Mouse (Mus musculus) E14TG2a.4 (cell line): ENCODE measurements around the gene Nt5c2.

Experiments
- CTCF ChIP-seq: conservative IDR thresholded peaks from 2 replicates; pipeline ENCODE4 v1.5.1; 2014; ENCODE audit warnings: low read length
- POU5F1 ChIP-seq: IDR thresholded peaks from 2 replicates; pipeline ENCODE4 v1.6.1; 2014; ENCODE audit warnings: low read length, borderline replicate concordance

DNA sequence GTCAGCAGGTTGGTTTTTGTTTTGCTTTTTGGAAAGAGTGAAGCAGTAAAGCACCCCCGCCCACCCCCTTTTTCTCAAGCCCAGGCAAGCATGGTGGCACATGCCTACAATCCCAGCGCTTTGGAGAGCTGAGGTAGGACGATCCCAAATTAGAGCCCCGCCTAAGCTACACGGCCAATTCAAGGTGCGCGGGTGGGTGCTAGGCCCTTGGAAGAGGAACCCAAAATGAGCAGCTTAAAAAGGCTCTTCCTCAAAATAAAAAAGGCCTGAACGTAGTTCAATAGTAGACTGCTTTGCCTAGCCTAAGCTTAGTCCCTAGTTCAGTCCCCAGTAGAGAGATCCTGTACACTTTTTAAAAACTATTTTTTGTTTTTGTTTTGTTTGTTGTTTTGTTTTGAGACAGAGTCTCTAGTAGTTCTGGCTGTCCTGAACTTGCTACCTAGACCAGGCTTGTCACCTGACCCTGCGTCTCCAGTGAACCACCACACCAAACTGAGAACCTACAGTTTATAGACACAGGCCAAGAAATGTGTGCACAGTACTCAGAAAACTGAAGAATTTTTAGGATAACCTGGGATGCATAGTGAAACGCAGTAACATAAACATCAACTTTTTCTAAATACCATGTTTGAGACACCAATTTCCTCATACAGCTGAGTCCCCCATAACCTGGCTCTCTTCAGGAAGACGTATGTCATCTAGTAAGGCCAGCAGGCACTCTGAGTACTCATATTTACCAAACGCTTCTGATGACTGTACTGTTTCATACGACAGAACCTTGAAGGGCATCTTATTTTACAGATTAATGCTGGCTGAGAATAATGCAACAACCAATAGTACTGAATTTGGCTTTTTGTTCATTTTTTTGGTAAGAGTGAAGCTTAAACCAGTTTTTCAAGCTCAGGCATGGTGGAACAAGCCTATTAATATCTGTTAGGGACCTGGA, 54.6 kb downstream of the Nt5c2 start:
- TF ChIP-seq CTCF = no peak
- TF ChIP-seq POU5F1 = no peak
